Comparison of ENCODE assay signal across 29 mouse cellular contexts in the genomic region with DNA sequence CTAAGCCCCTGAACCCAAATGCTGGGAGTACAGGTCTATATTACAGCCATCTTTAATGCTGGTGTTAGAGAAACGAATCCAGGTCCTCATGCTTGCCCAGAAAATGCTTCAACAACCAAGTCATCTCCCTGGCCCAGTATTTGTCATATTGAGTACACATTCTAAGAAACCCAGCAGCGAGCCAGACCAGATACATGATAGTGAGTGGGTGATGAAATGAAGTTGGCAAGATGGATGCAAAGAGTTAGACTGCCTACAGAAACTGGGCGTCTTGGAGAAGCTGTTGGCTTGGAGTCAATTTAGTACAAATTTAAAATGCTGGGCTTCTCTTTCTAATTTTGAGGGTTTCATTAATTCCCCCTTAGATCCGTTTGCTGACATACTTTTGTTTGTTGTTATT.
DNase-seq lines count a peak whose midpoint lies in the region; ATAC-seq and TF ChIP-seq lines count a peak whose summit lies in the region.
"Had no signal": no experiment of that assay in that cellular context is flagged by ENCODE, and none has a peak within 500 bp of the region (broad histone marks: within the 10 kb centered on the region; RNA-seq: fewer than 3 reads in every experiment).

No protein-coding gene starts in this region.

- DNase-seq in forebrain, postnatal 0 days = peak; percentile 14
- peak; percentile 45 for DNase-seq in lung, embryonic 14.5 days
- no peak for DNase-seq in lung, postnatal 4 days
- peak; percentile 23 to 40 for DNase-seq in right cerebral cortex, postnatal 10 days (ENCODE audit: low spot score in 2 of 2)
- no peak for DNase-seq in right cerebral cortex, postnatal 14 days
- DNase-seq in gastrocnemius, postnatal 14 days = no peak
- DNase-seq: adrenal gland, postnatal 14 days; cerebellum, adult 18-20 months; cerebellum, postnatal 10 days; heart, postnatal 14 days; kidney, adult 2 months; kidney, postnatal 36 days; liver, postnatal 0 days; lung, postnatal 36 days; thymus, adult 2 months; thymus, postnatal 36 days had no signal

- H3K4me2 ChIP-seq in forebrain, postnatal 0 days (ENCODE audit: low read depth) = no peak overlapping the region
- H3K4me2 ChIP-seq in forebrain, embryonic 15.5 days (replicated peaks) = no peak overlapping the region
- no peak overlapping the region for H3K4me2 ChIP-seq in lung, embryonic 14.5 days
- H3K4me2 ChIP-seq: embryonic facial prominence, embryonic 15.5 days; forebrain, embryonic 13.5 days; hindbrain, embryonic 12.5 days; intestine, embryonic 15.5 days; liver, embryonic 12.5 days; midbrain, embryonic 12.5 days; neural tube, embryonic 12.5 days had no signal

- no peaks in the 10 kb centered on the region for H3K9me3 ChIP-seq in forebrain, postnatal 0 days (ENCODE audit: low read length)
- no peaks in the 10 kb centered on the region for H3K9me3 ChIP-seq in forebrain, embryonic 15.5 days
- no peaks in the 10 kb centered on the region for H3K9me3 ChIP-seq in lung, embryonic 14.5 days (ENCODE audit: low read depth, low read length)
- H3K9me3 ChIP-seq: embryonic facial prominence, embryonic 15.5 days; forebrain, embryonic 13.5 days; hindbrain, embryonic 12.5 days; intestine, embryonic 15.5 days; liver, embryonic 12.5 days; megakaryocyte, embryonic 14.5 days; midbrain, embryonic 12.5 days; neural tube, embryonic 12.5 days had no signal

- no peak for TF ChIP-seq CTCF in forebrain, postnatal 0 days (IDR thresholded peaks at IDR 0.05; ENCODE audit: low read depth)
- no peak for TF ChIP-seq CTCF in lung, embryonic 14.5 days (IDR thresholded peaks at IDR 0.05; ENCODE audit: low read depth)

- ATAC-seq in forebrain, postnatal 0 days = no peak; the same call in 1 of the 2 replicates
- ATAC-seq in forebrain, embryonic 15.5 days (replicated peaks) = no peak
- ATAC-seq in lung, embryonic 14.5 days (ENCODE audit: insufficient read depth) = no peak
- ATAC-seq: forebrain, embryonic 13.5 days; hindbrain, postnatal 0 days; intestine, embryonic 15.5 days; liver, embryonic 12.5 days; liver, postnatal 0 days had no signal

- H3K9ac ChIP-seq in forebrain, postnatal 0 days = no peak overlapping the region
- H3K9ac ChIP-seq in forebrain, embryonic 15.5 days (replicated peaks) = no peak overlapping the region
- no peak overlapping the region for H3K9ac ChIP-seq in lung, embryonic 14.5 days
- H3K9ac ChIP-seq: embryonic facial prominence, embryonic 15.5 days; forebrain, embryonic 13.5 days; hindbrain, embryonic 12.5 days; intestine, embryonic 15.5 days; liver, embryonic 12.5 days; liver, postnatal 0 days; midbrain, embryonic 12.5 days; neural tube, embryonic 12.5 days had no signal

- 69% methylated on average over 4 of the region's 4 CpGs for WGBS in forebrain, postnatal 0 days
- 78% methylated on average over 4 of the region's 4 CpGs for WGBS in forebrain, embryonic 15.5 days
- 57% methylated on average over 4 of the region's 4 CpGs for WGBS in lung, embryonic 14.5 days

- H3K4me1 ChIP-seq in forebrain, postnatal 0 days (ENCODE audit: insufficient read depth) = no peaks in the 10 kb centered on the region
- H3K4me1 ChIP-seq in forebrain, embryonic 15.5 days = no peaks in the 10 kb centered on the region
- H3K4me1 ChIP-seq in lung, embryonic 14.5 days (ENCODE audit: insufficient read depth) = no peaks in the 10 kb centered on the region
- H3K4me1 ChIP-seq: embryonic facial prominence, embryonic 15.5 days; forebrain, embryonic 13.5 days; hindbrain, embryonic 12.5 days; intestine, embryonic 15.5 days; liver, embryonic 12.5 days; megakaryocyte, embryonic 14.5 days; midbrain, embryonic 12.5 days; neural tube, embryonic 12.5 days had no signal

- no peaks in the 10 kb centered on the region for H3K36me3 ChIP-seq in forebrain, postnatal 0 days (ENCODE audit: insufficient read depth)
- H3K36me3 ChIP-seq in forebrain, embryonic 15.5 days = no peaks in the 10 kb centered on the region
- no peaks in the 10 kb centered on the region for H3K36me3 ChIP-seq in lung, embryonic 14.5 days (ENCODE audit: insufficient read depth)
- H3K36me3 ChIP-seq: embryonic facial prominence, embryonic 15.5 days; hindbrain, embryonic 12.5 days; intestine, embryonic 15.5 days; liver, embryonic 12.5 days; midbrain, embryonic 12.5 days; neural tube, embryonic 12.5 days had no signal

- no peak overlapping the region for H3K4me3 ChIP-seq in forebrain, postnatal 0 days (ENCODE audit: low read depth, low read length)
- no peak overlapping the region for H3K4me3 ChIP-seq in forebrain, embryonic 15.5 days
- H3K4me3 ChIP-seq in lung, embryonic 14.5 days (ENCODE audit: low read depth, low read length) = no peak overlapping the region
- H3K4me3 ChIP-seq: embryonic facial prominence, embryonic 15.5 days; forebrain, embryonic 13.5 days; hindbrain, embryonic 12.5 days; intestine, embryonic 15.5 days; layer of hippocampus, adult 2 months; liver, embryonic 12.5 days; megakaryocyte, embryonic 14.5 days; midbrain, embryonic 12.5 days; myocyte; neural tube, embryonic 12.5 days had no signal

- no peak overlapping the region for H3K27ac ChIP-seq in forebrain, postnatal 0 days (ENCODE audit: low read depth, low read length)
- H3K27ac ChIP-seq in forebrain, embryonic 15.5 days (replicated peaks) = no peak overlapping the region
- H3K27ac ChIP-seq in lung, embryonic 14.5 days (ENCODE audit: low read depth) = no peak overlapping the region
- H3K27ac ChIP-seq: embryonic facial prominence, embryonic 15.5 days; forebrain, embryonic 13.5 days; hindbrain, embryonic 12.5 days; hindbrain, postnatal 0 days; intestine, embryonic 15.5 days; layer of hippocampus, adult 2 months; liver, embryonic 12.5 days; midbrain, embryonic 12.5 days; neural tube, embryonic 12.5 days; stomach, postnatal 0 days had no signal

- no peaks in the 10 kb centered on the region for H3K27me3 ChIP-seq in forebrain, postnatal 0 days (ENCODE audit: insufficient read depth, low read length)
- no peaks in the 10 kb centered on the region for H3K27me3 ChIP-seq in forebrain, embryonic 15.5 days
- no peaks in the 10 kb centered on the region for H3K27me3 ChIP-seq in lung, embryonic 14.5 days (ENCODE audit: insufficient read depth, low read length)
- H3K27me3 ChIP-seq: embryonic facial prominence, embryonic 15.5 days; forebrain, embryonic 13.5 days; hindbrain, embryonic 12.5 days; intestine, embryonic 15.5 days; liver, embryonic 12.5 days; megakaryocyte, embryonic 14.5 days; midbrain, embryonic 12.5 days; neural tube, embryonic 12.5 days had no signal

- intact Hi-C loops in gastrocnemius, postnatal 14 days (cut with DNase I; ENCODE audit: low total_unique reads) = no loop called here

Comparison
In these comparisons a context has a peak if more than half of its experiments do, and no peak if none do; other contexts are left out.
1. DNase-seq: peak in forebrain, postnatal 0 days (single experiment), lung, embryonic 14.5 days (single experiment) and right cerebral cortex, postnatal 10 days (2 of 2); none in lung, postnatal 4 days (0 of 2), right cerebral cortex, postnatal 14 days (single experiment) and gastrocnemius, postnatal 14 days (single experiment).